Mouse (Mus musculus): ENCODE measurements around the gene Zfp362.

GRCm38 (mm10) chr4:128768120-128768519 lies 37.7 kb downstream of the Zfp362 start:
- TF ChIP-seq CTCF (IDR thresholded peaks at IDR 0.05; ENCODE audit: low read depth, low read length) = no peak
- TF ChIP-seq POLR2A (IDR thresholded peaks at IDR 0.05; ENCODE audit: extremely low read depth, insufficient read depth, low read length) = no peak
